Mouse (Mus musculus) cerebellum, adult 2 months (tissue): ENCODE results near the gene Gkn3. TPM values are rescaled to one million over a fixed set of nuclear protein-coding genes. Genes with fewer than 3 reads are reported as not detected.

Experiments
- DNase-seq, 2 experiments: peaks; one replicate each; pipeline ENCODE4 v3.0.0; 2021
- H3K27ac ChIP-seq: fragments of 200-500 bp; 2 replicates; pipeline ENCODE4 v1.5.1; 2012; ENCODE audit warnings: low read length, control low read depth, inconsistent platforms; ENCODE audit not compliant: insufficient read depth
- H3K27me3 ChIP-seq: fragments of 200-500 bp; 2 replicates; pipeline ENCODE4 v1.6.1; 2012; ENCODE audit warnings: inconsistent platforms, mild to moderate bottlenecking, low read length, moderate library complexity; ENCODE audit not compliant: control insufficient read depth, insufficient read depth
- H3K4me1 ChIP-seq: fragments of 200-500 bp; 2 replicates; pipeline ENCODE4 v1.6.1; 2011; ENCODE audit warnings: low read length; ENCODE audit not compliant: control insufficient read depth, insufficient read depth
- H3K4me3 ChIP-seq: fragments of 200-500 bp; replicated peaks from 2 replicates; pipeline ENCODE3; 2011; ENCODE audit warnings: mild to moderate bottlenecking, low read depth, low read length, control low read depth; ENCODE audit not compliant: insufficient read depth
- CTCF ChIP-seq: fragments of 200-500 bp; IDR thresholded peaks from 2 replicates; pipeline ENCODE4 v1.5.1; 2011; ENCODE audit warnings: low read depth, mild to moderate bottlenecking, control low read depth, low read length, moderate library complexity, borderline replicate concordance; ENCODE audit not compliant: insufficient read depth
- POLR2A ChIP-seq: fragments of 200-500 bp; IDR thresholded peaks from 2 replicates; pipeline ENCODE4 v1.6.1; 2011; ENCODE audit warnings: low read length, control low read depth, borderline replicate concordance; ENCODE audit not compliant: insufficient read depth
- WGBS: fragments of 180-500 bp; shearing (Covaris S2); methylation state at CpG from one replicate; pipeline ENCODE4 v1.1.7; 2018; 5-methylcytosine and 5-hydroxymethylcytosine counted together
- polyA plus RNA-seq: library from polyadenylated mRNA; depleted of rRNA; stranded (reverse); fragments of >200 nt; gene quantifications from 2 replicates; pipeline ENCODE4 v1.2.3, GENCODE M21; 2012

Gkn3 gene
- polyA plus RNA-seq, 1 experiment = 25.1 TPM

- Histone ChIP-seq H3K4me1 (no peaks in the 10 kb centered on the region), H3K27ac (no peak overlapping the region), H3K4me3 (no peak overlapping the region), H3K27me3 (no peaks in the 10 kb centered on the region; the same call in 1 of the 2 replicates)
- 10% methylated on average over 7 of the region's 7 CpGs for WGBS
- DNase-seq = peak; percentile 37 to 46
- peak; percentile 61; the same call in 1 of the 2 replicates for TF ChIP-seq CTCF
- TF ChIP-seq POLR2A = no peak
Observed at GRCm38 (mm10) chr6:87386203-87386602, 2.5 kb downstream of the Gkn3 start.

GRCm38 (mm10) chr6:87384761-87385160 lies 4.0 kb downstream of the Gkn3 start:
- TF ChIP-seq CTCF (no peak), POLR2A (no peak)
- Histone ChIP-seq H3K27ac (no peak overlapping the region), H3K4me1 (no peaks in the 10 kb centered on the region), H3K27me3 (no peaks in the 10 kb centered on the region; the same call in 1 of the 2 replicates), H3K4me3 (no peak overlapping the region)
- 54% methylated on average over 6 of the region's 6 CpGs for WGBS
- no peak for DNase-seq

- H3K4me1 ChIP-seq = no peaks in the 10 kb centered on the region
- TF ChIP-seq POLR2A = no peak
- peak; percentile 33; the same call in 1 of the 2 replicates for TF ChIP-seq CTCF
- no peak for DNase-seq
Observed at GRCm38 (mm10) chr6:87383926-87384691, 4.6 kb downstream of the Gkn3 start.

GRCm38 (mm10) chr6:87373057-87373456 lies 15.7 kb downstream of the Gkn3 start, which contains the start of gene Gkn2:
TSS of gene Gkn2 (plus strand) at chr6:87373357.
- Histone ChIP-seq H3K4me1 (no peaks in the 10 kb centered on the region), H3K4me3 (no peak within 1 kb of the TSS), H3K27ac (no peak within 1 kb of the TSS), H3K27me3 (no peaks in the 10 kb centered on the region)
- TF ChIP-seq CTCF = no peak
- TF ChIP-seq POLR2A = no peak
- no peak for DNase-seq
- WGBS = 91% methylated on average over 9 of the region's 9 CpGs

More at GRCm38 (mm10) chr6:87383926-87384691, 4.6 kb downstream of the Gkn3 start:
- no peak overlapping the region for H3K27ac ChIP-seq
- 6% methylated on average over 24 of the region's 24 CpGs for WGBS
- H3K4me3 ChIP-seq = peak overlapping the region; percentile 11
- H3K27me3 ChIP-seq = no peaks in the 10 kb centered on the region; the same call in 1 of the 2 replicates

GRCm38 (mm10) chr6:87369223-87369622 lies 19.5 kb downstream of the Gkn3 start:
- no peak for DNase-seq
- Histone ChIP-seq H3K27me3 (no peaks in the 10 kb centered on the region), H3K4me3 (no peak overlapping the region), H3K27ac (no peak overlapping the region), H3K4me1 (no peaks in the 10 kb centered on the region)
- 90% methylated on average over 5 of the region's 5 CpGs for WGBS
- TF ChIP-seq CTCF (no peak), POLR2A (no peak)

GRCm38 (mm10) chr6:87354441-87354840 lies 34.3 kb downstream of the Gkn3 start:
- TF ChIP-seq CTCF (no peak), POLR2A (no peak)
- H3K27ac ChIP-seq = no peak overlapping the region
- 64% methylated on average over 5 of the region's 5 CpGs for WGBS
- no peaks in the 10 kb centered on the region for H3K4me1 ChIP-seq
- no peaks in the 10 kb centered on the region for H3K27me3 ChIP-seq
- no peak for DNase-seq
- no peak overlapping the region for H3K4me3 ChIP-seq

GRCm38 (mm10) chr6:87350829-87351228 lies 37.9 kb downstream of the Gkn3 start, which contains the start of gene Gkn1:
TSS of gene Gkn1 (minus strand) at chr6:87350942.
- no peak for TF ChIP-seq POLR2A
- no peak for TF ChIP-seq CTCF
- no peak for DNase-seq
- 93% methylated on average over 8 of the region's 8 CpGs for WGBS
- H3K27me3 ChIP-seq = no peaks in the 10 kb centered on the region
- H3K4me3 ChIP-seq = no peak within 1 kb of the TSS
- H3K27ac ChIP-seq = no peak within 1 kb of the TSS
- no peaks in the 10 kb centered on the region for H3K4me1 ChIP-seq

GRCm38 (mm10) chr6:87335935-87336295 lies 52.8 kb downstream of the Gkn3 start:
- DNase-seq = no peak
- H3K4me3 ChIP-seq = no peak overlapping the region
- 34% methylated on average over 6 of the region's 6 CpGs for WGBS

More at GRCm38 (mm10) chr6:87335935-87336295, 52.8 kb downstream of the Gkn3 start:
- Histone ChIP-seq H3K27me3 (no peaks in the 10 kb centered on the region; the same call in 1 of the 2 replicates), H3K27ac (no peak overlapping the region), H3K4me1 (no peaks in the 10 kb centered on the region)
- TF ChIP-seq CTCF (no peak), POLR2A (no peak)
